Mouse (Mus musculus) c-Kit-positive CD71-positive TER-119-negative erythroid progenitor cells, embryonic 14.5 days (primary cell): ENCODE measurements around the gene Gm17521.
"Not testable (repeated sequence)": the region's sequence is repeated elsewhere in the genome, so short reads cannot be mapped to it uniquely, and the experiment has no call there.

ENCODE experiments used
- DNase-seq: peaks from one replicate; pipeline ENCODE4 v3.0.0-alpha.2; 2013; ENCODE audit warnings: low read depth

The Gm17521 gene

DNA sequence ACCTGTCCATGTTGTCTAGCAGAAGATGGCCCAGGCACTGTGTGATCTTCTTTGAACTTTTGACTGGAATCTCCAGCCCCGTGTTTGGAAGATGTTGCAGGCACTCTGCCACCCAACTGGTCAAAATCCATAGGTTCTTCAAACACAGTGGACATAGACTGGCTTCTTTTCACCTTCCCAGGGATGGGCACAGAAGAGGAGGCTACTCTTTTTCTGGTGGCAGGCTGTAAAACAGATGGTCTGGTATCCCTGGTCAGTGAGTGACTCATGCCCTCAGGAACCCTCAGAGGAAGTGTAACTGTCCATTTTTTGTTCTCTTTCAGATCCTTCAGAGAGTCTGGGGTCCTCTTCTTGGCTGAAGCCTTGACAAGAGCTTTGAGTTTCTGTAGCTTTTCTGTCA lies at the start of gene Gm17521:
Gene Gm17521 (minus strand): TSS at position 101 of the 400 bp plus-strand sequence.
- not testable (repeated sequence) for DNase-seq

DNA sequence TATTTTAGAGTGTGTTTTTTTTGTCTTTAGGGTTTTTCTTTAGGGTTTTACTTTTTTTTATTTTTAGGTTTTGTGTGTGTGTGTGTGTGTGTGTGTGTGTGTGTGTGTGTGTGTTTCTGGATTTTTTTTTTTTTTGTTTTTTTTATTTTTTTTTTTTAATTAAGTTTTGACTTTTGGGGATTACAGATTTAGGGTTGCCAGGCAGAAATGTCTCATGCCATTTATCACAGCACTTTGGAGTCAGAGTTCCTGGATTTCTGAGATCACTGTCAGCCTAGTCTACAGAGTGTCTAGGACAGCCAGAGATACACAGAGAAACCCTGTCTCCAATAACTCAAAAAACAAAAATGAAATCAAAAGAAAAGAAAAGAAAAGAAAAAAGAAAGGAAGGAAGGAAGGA lies 14.5 kb upstream of the Gm17521 start:
- no peak for DNase-seq

DNA sequence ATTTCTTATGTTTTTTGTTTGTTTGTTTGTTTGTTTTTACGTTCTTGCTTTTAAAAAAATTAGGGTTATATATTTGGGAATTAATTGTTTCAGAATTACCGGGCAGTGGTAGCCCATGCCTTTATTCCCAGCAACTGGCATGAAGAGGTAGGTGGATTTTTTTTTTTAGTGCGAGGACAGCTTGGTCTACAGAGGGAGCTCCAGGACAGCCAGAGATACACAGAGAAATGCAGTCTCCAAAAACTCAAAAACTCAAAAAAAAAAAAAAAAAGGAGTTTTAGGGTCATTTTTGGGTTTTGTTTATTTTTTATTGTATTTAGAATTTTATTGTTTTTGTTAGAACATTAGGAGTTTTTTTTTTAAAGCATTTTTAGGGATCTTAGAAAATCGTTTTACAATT lies 14.0 kb upstream of the Gm17521 start:
- DNase-seq = no peak
